Mouse (Mus musculus): ENCODE results near the gene Gm10375.
"Not testable (repeated sequence)": the region's sequence is repeated elsewhere in the genome, so short reads cannot be mapped to it uniquely, and the experiment has no call there.

Gene Gm10375

GRCm38 (mm10) chr14:43607913-43608312 lies at the start of gene Gm10375:
Gene Gm10375 (minus strand): TSS chr14:43608013.
- not testable (repeated sequence) for DNase-seq

DNA sequence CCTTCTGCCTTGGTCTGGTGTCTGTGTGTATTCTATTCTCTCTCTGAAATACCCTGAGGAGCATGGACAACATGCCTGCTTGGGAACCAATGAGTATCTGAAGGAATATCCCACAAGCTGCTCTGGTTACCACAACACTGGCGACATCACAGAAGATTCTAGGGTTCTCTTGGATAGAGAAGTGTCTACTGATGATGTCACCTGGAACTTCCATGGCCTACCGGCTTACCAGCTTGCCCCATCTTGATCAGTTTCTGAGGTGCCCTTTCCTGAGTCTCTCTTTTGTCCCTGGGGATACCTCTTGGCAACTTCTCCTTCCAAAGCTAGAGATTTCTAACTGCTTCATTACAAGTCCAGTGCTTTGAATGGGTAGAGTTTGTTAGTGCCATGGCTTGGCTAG lies 28.8 kb downstream of the Gm10375 start, which contains the start of gene Gm17654:
TSS of gene Gm17654 (minus strand) at position 101 of the 400 bp plus-strand sequence.
- DNase-seq = not testable (repeated sequence)

- not testable (repeated sequence) for DNase-seq
Measured at GRCm38 (mm10) chr14:43577969-43578368, 29.8 kb downstream of the Gm10375 start.
